Mouse (Mus musculus) right cerebral cortex, postnatal 4 days (tissue): ENCODE measurements around the gene Impdh1.
A peak's percentile ranks its signal among the peaks of the same experiment; 100 is the strongest.

Experiments used
- DNase-seq: peaks from one replicate; pipeline ENCODE4 v3.0.0-alpha.2; 2022

The Impdh1 gene

DNA sequence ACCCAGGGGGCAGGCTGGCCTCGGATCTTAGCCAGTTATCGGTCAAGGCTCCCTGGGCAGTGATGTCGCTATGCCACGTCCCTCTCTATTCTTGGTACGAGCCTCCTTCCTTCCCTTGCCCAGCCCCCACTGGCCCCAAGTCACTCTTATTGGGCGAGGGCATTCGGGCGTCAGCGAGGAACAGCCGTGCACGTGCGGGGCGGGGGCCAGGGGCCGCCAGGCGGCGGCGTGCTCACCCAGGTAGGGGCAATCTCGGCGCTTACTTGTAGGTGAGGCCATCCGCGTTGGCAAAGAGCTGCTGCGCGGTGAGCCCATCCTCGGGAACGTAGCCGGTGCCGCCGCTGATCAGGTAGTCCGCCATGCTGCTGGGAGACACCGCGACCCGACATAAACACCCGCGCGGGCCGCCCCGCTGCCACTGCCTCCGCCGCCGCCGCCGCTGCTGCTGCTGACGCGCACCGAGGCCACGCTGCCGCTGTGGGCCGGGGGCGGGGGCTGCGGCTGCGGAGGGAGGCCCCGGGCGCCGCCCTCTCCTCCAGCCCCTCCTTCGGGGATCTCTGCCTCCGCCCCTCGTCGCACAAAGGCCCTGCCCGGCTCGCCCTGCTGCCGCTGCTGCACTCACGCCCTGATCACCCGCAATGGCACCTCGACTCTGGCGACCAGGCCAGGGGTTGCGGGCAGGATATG lies 4.2 kb downstream of the Impdh1 start:
- DNase-seq, result peak; percentile 75

DNA sequence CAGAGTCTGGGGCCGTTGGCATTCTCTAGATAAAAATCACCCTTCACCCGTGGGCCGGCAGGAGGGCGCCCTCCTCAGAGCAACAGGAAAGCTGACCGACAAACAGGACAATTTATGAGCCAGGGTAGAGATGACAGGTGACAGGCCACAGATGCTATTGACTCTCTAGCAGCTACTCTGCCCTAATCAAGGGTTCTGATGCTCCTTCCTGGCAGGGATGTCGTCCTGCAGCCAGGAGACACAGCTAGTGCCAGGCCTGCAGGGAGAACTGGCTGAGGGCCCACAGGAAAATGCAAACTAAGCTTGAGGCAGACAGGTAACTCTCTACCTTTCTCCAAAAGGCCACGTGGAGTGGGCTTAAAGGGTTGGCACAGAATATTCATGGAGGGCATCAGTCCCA lies 5.0 kb downstream of the Impdh1 start:
- DNase-seq, result no peak

DNA sequence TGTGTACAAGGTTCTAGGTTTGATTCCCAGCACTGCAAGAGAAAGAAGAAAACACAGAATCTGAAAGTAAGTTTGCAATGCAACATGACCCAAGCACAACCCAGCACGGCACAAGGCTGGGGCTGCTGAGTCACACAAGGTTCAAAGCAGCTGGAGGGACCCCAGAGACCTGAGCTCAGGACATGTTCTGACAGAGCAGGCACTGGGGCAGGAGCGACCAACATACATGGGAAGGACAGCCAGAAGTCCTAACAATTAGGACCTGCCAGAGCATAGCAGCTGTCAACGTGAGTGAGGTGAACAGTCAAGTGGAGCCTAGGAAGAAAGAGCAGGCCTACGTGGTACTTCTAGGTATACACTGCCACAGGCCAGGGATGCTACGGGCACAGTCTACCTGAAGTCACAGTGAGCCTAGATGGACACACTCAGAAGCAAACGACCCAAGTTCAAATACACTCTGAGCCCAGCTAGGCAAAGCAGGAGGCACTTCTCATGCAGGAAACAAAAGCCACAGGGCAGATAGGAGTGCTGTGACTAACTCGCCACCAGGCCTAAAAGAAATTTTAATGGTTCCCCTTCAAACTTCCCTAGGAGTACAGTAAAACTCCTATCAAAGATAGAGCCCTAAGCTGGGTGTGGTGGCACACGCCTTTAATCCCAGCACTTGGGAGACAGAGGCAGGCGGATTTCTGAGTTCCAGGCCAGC lies 5.8 kb downstream of the Impdh1 start:
- no peak for DNase-seq

DNA sequence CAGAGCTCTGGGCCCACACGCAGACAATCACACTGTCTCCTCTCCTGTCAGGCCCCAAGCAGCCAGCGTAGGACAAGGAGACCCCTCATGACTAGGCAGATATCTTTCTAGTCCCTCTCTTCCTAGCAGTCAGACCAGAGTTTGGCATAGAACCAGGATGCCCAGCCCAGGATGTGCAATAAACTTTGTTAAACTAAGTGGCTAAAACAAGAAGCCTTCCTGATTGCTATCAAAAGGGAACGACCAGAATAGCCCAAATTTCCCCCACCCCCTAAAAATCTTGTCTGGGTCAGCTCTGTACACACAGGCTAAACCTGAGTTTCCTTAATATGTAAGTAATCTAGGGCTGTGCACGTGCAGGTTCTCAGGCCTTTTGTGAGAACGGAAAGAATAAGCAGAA lies 8.0 kb downstream of the Impdh1 start:
- DNase-seq, result no peak

DNA sequence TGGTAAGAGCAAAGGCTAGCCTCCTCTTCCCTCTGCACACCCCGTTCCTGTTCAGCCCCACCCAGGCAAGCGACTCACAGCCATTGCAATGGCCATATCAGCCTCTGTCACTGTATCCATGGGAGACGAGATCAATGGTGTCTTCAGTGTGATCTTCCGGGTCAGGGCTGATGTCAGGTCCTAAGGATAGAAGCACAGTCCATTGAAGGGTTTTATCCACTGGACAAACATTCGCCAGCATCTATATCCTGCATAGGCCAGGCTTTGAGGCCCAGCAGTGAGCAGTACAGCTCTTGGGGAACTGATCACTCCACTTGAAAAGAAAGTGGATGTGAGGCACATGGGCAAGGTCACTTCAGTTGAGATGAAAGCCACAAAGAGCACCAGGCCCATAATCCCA lies 9.1 kb downstream of the Impdh1 start:
- no peak for DNase-seq

DNA sequence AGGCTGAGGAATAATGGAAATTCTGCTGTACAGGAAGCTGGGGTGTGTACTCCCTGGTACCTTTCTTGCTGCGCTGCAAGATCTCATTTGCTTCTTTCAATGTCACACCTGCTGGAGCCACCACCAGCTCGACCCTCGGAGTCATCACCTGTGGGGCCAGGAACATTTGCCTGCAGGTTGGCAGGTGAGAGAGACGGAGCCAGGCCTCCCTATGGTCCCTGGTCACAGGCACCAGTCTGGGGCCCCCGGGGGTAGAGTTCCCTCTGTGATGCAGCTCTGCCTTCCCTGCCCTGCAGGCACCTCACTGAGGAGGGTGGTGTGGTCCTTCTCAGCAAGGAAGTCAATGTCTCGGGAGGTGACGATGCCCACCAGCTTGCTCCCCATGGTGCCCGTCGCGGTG lies 10.2 kb downstream of the Impdh1 start:
- DNase-seq, result no peak

DNA sequence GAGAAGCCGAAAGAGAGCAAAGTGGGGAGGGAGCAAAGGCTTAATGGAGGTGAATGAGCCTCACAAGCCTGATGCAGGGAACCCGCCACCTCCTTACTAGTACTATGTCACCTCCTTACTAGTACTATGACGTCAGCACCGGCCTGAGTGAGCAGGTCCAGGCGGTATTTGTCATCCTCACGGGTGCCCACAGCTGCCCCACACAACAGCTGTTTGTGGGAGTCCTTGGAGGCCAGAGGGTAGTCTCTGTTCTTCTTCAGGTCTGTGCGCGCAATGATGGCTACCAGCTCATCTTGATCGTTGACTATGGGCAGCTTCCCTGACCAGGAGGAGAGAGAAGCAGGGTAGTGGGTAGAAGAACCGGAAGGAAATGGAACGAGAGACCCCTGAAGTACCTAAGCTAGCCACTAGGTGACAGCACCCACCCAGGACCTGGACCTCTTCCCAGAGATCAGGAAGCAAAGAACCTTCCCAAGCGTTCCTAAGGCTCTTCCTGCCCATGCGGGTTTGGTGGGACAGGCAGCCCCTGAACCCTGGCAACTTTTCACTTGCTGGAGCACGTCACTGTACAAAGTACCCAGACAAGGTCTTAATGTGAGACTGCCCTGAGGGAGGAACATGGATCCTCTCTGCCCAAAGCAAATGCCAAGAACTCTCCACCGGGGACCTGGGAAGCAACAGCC lies 11.1 kb downstream of the Impdh1 start:
- DNase-seq, result peak; percentile 67

DNA sequence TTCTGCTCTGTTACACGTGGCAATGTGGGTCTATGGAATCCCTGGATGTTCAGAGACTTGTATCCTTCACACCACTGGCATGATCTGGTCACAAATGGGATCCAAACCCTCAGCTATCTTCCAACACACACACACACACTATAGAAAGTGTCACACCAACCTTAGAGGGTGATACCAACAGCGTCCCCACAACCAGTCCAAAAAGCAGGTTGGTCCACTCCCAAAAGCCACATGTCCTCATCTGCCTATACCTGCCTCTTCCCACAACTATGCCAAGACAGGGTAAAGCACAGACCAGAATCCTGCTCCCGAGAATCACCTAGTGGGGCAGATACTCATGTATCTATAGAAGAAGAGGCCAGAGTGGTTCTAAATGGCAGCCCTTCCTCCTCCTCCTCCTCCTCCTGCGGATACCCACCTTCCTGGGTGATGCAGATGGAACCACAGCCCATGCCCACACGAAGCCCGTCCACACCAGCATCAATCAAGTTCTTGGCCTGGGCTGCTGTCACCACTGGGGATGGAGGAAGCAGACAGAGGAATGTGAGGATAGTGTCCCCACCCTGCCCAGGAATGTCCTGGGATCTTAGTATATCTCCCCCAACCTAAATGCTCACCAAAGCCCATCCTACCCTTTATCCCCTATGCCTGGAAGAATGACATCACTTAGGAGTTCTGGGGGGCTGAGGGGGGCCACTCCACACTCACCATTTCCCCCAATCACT lies 12.1 kb downstream of the Impdh1 start:
- DNase-seq, result no peak

DNA sequence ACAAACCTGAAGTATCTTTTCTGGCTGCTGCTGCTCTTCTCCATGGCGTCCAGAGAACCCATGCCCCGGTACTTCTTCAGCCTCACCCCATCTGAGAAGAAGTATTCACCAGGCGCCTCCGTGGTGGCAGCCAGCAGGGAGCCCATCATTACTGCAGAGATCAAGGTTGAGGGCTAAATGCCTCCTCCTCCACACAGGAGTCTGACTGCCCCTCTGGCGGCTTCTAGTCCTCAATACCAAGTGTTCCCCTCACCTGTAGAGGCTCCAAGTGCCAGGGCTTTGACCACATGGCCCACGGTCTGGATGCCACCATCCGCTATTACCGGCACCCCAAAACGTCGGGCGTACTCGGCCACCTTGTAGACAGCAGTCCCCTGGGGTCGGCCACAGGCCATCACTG lies 13.1 kb downstream of the Impdh1 start:
- no peak for DNase-seq

DNA sequence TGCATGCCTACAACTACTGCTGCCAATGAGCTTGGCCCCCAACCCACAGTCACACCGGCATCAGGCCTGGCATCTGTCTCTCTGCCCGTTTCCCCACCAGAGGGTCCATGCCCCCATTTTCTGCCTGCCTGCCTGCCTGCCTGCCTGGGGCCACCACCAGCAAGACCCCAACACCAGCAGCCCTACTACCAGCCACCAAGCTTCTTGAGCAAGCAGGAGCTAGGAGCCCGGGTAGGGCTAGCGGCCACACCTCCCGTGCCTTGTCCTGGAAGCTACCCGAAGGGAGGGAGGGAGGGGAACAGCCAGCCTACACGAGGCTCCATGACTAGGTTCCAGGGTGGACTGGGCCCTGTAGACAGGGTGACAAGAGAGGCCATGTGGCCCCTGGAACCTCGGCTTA lies 14.2 kb downstream of the Impdh1 start:
- no peak for DNase-seq

DNA sequence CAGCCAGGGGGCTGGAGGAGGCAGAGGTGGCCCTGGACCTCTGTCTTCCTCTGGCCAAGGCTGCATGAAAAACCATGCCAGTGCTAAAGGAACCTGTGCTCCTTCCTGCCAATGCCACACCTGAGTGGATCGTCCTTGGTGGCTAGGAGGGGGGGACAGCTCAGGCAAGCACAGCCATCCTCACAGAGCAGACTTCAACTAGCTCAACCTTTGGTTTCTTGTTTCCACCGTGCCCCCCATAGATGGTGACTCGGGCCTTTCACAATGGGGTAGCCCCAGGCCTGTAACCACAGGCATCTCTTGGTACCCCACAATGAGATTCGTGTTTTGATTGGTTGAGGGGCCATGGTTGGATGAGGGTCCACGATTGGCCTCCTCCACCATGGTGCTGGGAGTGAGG lies 14.8 kb downstream of the Impdh1 start:
- DNase-seq, result no peak

DNA sequence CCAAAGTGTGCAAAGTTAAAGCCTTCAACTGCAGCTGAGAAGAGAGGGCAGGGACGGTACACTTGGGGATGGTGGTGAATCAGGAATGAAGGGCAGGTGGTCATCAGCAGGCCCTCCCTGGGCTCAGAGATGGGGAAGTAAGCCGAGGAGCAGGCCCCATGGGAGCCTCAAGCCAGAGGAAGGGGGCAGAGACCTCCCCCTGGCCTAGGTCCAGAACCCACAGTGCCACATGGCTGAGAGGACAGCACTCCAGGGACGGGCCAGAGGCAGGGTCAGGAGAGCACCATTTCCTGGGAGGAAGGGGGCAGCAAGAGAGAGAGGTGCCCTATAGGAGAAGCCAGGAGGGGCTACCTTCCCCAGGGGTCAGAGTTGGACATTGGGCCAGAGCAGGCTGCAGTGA lies 15.7 kb downstream of the Impdh1 start:
- no peak for DNase-seq

DNA sequence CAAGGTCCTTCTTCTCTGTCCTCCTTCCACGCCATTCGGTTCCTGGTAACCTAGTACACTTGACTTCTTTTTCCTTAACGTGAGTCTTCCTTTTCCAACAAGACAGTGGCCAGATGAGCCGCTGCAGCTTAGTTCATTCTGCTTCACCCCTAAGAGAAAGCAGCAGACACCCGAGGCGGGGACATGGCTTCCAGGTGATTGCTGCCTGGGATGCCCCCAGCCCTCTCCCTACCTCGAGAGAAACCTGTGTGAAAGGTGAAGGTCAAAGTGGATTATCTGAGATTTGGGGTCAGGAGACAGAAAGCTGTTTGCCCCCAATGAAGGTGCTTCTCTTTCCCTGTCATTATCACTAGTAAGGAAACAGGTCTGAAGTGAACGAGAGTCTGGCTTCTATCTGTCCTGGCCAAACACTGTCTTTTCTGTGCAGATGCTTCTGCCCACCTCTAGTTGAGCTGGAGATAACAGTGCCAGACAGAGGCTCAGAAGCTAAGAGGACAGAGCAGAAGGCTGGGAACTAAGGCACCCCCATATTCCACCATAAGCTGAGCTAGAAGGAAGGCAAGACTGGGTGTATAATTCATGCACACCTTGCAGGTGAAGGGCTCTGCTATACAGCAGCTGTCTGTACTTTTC lies 16.8 kb downstream of the Impdh1 start:
- no peak for DNase-seq

DNA sequence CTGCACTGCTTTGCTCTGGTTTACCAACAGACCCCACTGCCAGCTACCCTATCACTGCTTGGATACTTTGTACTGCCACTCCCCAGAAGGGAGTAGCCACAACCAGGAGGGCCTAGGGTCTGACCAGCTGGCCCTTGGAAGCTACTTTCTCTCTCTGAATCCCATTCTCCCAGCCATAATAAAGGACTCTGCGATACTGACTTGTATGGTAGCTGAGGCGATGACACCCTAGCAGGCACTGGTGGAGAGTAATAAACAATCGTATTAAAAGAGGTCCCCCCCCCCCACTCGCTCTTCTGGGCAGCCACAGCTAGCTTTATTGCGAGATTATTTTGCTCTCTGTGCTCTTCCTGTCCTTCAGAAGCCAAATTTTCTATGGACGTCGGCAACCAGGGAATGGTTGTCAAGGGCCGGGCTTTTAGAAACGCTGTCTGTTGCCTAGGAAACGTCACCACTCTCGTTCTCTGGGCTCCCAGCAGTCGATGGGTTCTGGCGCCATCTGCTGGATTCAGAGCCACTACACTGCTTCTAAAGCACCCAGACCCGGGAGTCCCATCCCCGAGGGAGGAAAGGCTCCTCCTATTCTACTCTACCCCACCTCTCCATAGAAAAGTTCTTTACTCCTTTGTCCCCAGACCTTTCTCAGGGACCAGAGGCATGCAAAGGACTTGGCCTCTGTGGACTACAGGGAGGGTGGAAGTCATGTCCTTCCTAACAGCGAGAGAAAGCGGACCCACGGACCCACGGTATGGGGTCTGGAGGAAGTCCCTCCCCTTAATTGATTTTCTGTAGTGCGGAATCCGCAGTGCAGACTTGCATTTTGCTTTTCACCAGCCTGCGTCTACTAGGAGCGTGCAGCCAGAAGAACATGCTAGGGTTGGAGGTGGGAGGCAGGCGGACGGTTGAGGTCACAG lies 17.6 kb downstream of the Impdh1 start:
- DNase-seq, result peak; percentile 96

DNA sequence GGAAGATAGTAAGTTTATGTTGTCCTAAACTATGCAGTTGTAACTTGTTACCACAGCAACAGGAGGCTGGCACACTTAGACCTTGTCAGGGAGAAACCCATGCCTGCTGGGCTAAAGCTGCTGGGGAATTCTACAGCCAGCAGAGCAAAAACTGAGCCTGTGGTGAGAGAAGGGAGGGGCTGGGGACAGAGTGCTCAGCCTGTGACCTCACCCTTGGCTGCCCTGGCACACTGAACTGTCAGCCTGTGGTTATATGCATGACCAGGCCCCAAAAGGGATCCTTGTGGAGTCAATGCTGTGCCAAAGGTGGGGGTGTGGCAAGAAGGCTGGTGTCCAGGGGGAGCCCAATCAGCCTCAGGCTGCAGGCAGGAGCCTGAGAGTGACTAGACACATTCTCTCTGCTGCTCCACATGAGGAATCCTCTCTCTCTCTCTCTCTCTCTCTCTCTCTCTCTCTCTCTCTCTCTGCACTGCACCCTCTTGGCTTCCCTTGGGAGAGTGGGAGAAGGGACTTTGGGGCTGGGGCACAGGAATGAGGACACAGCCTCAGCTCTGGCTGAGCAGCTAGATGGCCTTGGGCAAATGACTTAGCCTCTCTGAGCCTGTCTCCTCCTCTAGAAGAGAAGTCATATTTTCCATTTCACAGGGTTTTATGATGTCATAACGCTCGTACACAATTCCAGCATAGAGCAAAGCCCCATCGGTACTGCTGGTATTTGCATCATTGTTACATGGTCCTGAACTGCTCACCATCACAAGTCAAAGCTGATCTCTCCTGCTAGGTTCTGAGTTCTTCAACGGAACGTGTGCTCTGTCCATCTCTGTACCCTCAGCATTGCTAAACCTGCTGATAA lies 20.1 kb downstream of the Impdh1 start:
- peak; percentile 1 for DNase-seq

DNA sequence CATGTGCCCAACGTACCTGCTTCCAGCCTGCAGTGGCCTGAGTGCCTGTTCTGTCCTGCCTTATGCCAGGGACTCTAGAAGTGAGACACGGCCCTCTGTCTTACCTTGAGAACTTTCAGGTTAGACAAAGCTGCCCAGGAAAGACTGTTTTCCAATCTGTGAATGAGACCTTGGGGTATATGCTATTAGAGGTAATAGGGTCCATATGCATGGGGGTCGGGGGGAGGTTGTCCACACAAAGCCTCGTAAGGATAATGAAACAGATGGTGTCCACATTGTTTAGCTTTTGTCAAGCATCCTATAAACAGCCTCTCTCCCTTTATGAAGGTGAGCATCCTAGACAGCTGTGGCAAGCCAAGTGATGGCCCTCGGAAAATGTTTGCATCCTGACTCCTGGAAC lies 21.0 kb downstream of the Impdh1 start:
- DNase-seq, result peak; percentile 0

DNA sequence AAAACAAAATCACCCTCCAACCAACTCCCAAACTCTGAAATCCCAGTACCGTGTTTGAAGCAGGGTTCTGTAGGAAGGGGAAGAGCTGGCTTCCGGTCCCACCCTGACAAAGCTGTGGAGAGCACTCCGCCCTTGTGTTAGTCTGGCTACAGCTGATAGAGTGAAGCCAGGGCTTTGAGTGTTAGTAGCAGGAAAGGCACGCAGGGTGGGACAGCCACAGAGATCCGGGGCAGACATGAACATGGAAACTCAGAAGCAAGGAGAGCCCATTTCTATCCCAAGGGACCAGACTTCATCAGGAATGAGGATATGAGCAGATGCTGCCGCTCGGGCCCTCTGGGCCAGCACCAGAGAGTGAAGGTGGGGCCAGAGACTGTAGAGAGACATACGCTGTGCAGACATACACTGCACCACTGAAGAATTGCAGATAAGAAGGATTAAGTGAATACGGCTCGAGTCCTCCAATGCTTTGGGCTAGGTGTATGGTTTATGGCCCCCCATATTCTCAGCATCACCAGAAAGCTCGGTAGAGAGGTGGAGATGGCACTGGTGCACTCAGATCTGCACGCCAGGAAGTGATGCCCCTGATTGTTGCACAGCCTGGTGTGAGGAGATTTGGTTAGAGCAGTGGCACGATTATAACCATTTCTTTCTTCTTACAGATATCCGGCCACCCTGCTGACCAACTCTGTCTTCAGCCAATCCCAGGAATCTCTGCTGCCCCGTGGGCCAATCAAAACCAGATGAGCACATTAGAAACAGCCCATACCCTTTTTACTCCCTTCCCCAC lies 22.0 kb downstream of the Impdh1 start:
- peak; percentile 1 for DNase-seq

DNA sequence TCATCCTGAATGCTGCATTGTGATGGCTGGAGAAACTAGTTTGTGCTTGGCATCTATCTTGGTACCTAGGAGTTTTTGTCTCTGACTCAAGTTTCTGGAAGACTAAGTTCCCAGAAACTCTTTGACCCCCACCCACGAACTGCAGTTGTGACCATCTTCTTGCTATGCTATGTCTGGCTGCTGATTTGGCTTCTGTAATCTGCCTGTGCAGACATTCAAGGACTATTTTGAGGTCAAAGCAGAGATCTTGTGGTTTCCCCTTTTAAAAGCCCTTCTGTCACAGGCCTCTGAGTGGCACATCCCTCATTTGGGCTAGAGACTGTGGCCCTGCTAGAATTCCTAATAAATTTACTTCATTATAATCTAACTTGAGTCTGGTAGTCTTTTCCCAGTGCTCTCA lies 28.2 kb downstream of the Impdh1 start:
- no peak for DNase-seq

DNA sequence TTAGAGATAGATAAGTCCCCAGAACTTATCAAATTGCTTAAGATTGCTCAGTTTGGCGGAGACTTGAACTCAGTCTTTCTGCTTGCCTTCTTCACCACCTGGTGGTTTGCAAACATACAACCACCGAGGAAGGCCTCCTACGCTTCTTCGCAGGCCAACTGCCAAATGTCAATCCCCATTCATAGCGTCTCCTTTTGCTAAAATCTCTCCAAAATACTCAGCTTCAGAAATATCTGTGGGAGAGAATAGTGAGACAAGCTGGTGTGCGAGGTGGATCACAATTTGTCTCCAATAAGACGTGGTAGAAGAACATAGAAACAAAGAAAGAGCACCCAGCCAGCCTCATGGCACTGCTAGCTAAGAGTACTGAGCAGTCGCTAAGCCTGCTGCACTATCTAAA lies 36.3 kb downstream of the Impdh1 start:
- no peak for DNase-seq
